Mouse (Mus musculus) erythroblast, embryonic 14.5 days (primary cell): Measurements from ENCODE around the gene B3galt6. TPM values are rescaled to one million over a fixed set of nuclear protein-coding genes. Genes with fewer than 3 reads are reported as not detected.

Source experiments
- H3K27me3 ChIP-seq: 2 replicates; pipeline ENCODE4 v1.6.1; 2012; ENCODE audit warnings: inconsistent platforms; ENCODE audit not compliant: control insufficient read depth
- H3K36me3 ChIP-seq: 2 replicates; pipeline ENCODE4 v1.6.1; 2012; ENCODE audit warnings: mild to moderate bottlenecking, inconsistent platforms; ENCODE audit not compliant: control insufficient read depth
- H3K4me1 ChIP-seq: 2 replicates; pipeline ENCODE4 v1.6.1; 2012; ENCODE audit warnings: inconsistent platforms; ENCODE audit not compliant: control insufficient read depth
- H3K4me3 ChIP-seq: replicated peaks from 2 replicates; pipeline ENCODE3; 2012; ENCODE audit warnings: moderate library complexity, mild to moderate bottlenecking, inconsistent platforms
- H3K9me3 ChIP-seq: 2 replicates; pipeline ENCODE4 v1.6.1; 2012; ENCODE audit warnings: low read length, inconsistent platforms, mixed read lengths; ENCODE audit not compliant: control insufficient read depth
- GATA1 ChIP-seq: IDR thresholded peaks from 2 replicates; pipeline ENCODE4 v1.6.1; 2012; ENCODE audit warnings: low read length, inconsistent platforms, mixed read lengths
- TAL1 ChIP-seq: IDR thresholded peaks from 3 replicates; pipeline ENCODE4 v1.6.1; 2012; ENCODE audit warnings: low read length, inconsistent platforms, mixed read lengths
- polyA plus RNA-seq: library from polyadenylated mRNA; stranded (reverse); fragments of >175 nt; gene quantifications from 2 replicates; pipeline ENCODE4 v1.2.3, GENCODE M21; 2012

The B3galt6 gene
- polyA plus RNA-seq, 1 experiment = 0.11 TPM

GRCm38 (mm10) chr4:155943049-155943452, 49.4 kb downstream of the B3galt6 start:
- no peaks in the 10 kb centered on the region for H3K9me3 ChIP-seq
- H3K36me3 ChIP-seq = peaks cover 26% of the 10 kb centered on the region
- H3K27me3 ChIP-seq = peaks cover 36% of the 10 kb centered on the region
- H3K4me3 ChIP-seq = peak overlapping the region; percentile 100
- peaks cover 40% of the 10 kb centered on the region for H3K4me1 ChIP-seq
- no peak for TF ChIP-seq TAL1
- TF ChIP-seq GATA1 = no peak

Other genes with a start within 250 kb of the B3galt6 start
- gene Atad3a, start 231.6 kb downstream of the B3galt6 start, polyA plus RNA-seq = 1.0 and 1.1 TPM in 2 replicates
- gene Vwa1, start 218.0 kb downstream of the B3galt6 start, polyA plus RNA-seq = 0.01 TPM in 1 of 2 replicates, not detected in the other
- not detected in 2 replicates for gene Tmem88b, start 206.8 kb downstream of the B3galt6 start, polyA plus RNA-seq
- gene Ankrd65, start 202.2 kb downstream of the B3galt6 start, polyA plus RNA-seq = 0.10 TPM in 1 of 2 replicates, not detected in the other
- gene Mrpl20, start 189.8 kb downstream of the B3galt6 start, polyA plus RNA-seq = 1.9 and 2.3 TPM in 2 replicates
- gene Ccnl2, start 180.2 kb downstream of the B3galt6 start, polyA plus RNA-seq = 4.7 and 4.8 TPM in 2 replicates
- gene Aurkaip1, start 161.4 kb downstream of the B3galt6 start, polyA plus RNA-seq = 28.2 and 40.5 TPM in 2 replicates
- 0.11 TPM in 1 of 2 replicates, not detected in the other for gene Mxra8, start 153.0 kb downstream of the B3galt6 start, polyA plus RNA-seq
- gene Dvl1, start 145.2 kb downstream of the B3galt6 start, polyA plus RNA-seq = 8.1 and 8.2 TPM in 2 replicates
- not detected in 2 replicates for gene Tas1r3, start 129.3 kb downstream of the B3galt6 start, polyA plus RNA-seq
- gene Cptp, start 123.2 kb downstream of the B3galt6 start, polyA plus RNA-seq = 0.17 and 0.55 TPM in 2 replicates
- gene Ints11, start 123.1 kb downstream of the B3galt6 start, polyA plus RNA-seq = 0.94 and 1.8 TPM in 2 replicates
- 2.1 and 3.5 TPM in 2 replicates for gene Pusl1, start 100.9 kb downstream of the B3galt6 start, polyA plus RNA-seq
- 3.8 and 4.1 TPM in 2 replicates for gene Acap3, start 100.8 kb downstream of the B3galt6 start, polyA plus RNA-seq
- 12.5 and 13.5 TPM in 2 replicates for gene Ube2j2, start 48.8 kb downstream of the B3galt6 start, polyA plus RNA-seq
- gene C1qtnf12, start 30.3 kb downstream of the B3galt6 start, polyA plus RNA-seq = 7.7 and 11.5 TPM in 2 replicates
- gene Sdf4, start 223 bp upstream of the B3galt6 start, polyA plus RNA-seq = 3.2 and 4.3 TPM in 2 replicates
- 0.11 and 0.24 TPM in 2 replicates for gene Tnfrsf4, start 21.2 kb upstream of the B3galt6 start, polyA plus RNA-seq
- not detected in 2 replicates for gene Tnfrsf18, start 33.5 kb upstream of the B3galt6 start, polyA plus RNA-seq
- gene Ttll10, start 66.8 kb upstream of the B3galt6 start, polyA plus RNA-seq = not detected in 2 replicates
- 0.90 and 0.96 TPM in 2 replicates for gene 9430015G10Rik, start 117.3 kb upstream of the B3galt6 start, polyA plus RNA-seq
- gene Rnf223, start 137.9 kb upstream of the B3galt6 start, polyA plus RNA-seq = 0.10 TPM in 2 replicates
- gene Agrn, start 204.8 kb upstream of the B3galt6 start, polyA plus RNA-seq = 0.45 and 0.51 TPM in 2 replicates
- 0.75 and 0.80 TPM in 2 replicates for gene Isg15, start 208.2 kb upstream of the B3galt6 start, polyA plus RNA-seq
- gene AW011738, start 210.7 kb upstream of the B3galt6 start, polyA plus RNA-seq = 0.13 and 0.15 TPM in 2 replicates
- gene Perm1, start 223.2 kb upstream of the B3galt6 start, polyA plus RNA-seq = not detected in 2 replicates
- 1.5 and 2.4 TPM in 2 replicates for gene Plekhn1, start 242.2 kb upstream of the B3galt6 start, polyA plus RNA-seq
- 2.9 and 3.0 TPM in 2 replicates for gene Noc2l, start 243.4 kb upstream of the B3galt6 start, polyA plus RNA-seq